Mouse (Mus musculus): Measurements from ENCODE around the gene Nck2.

- no peak for TF ChIP-seq CTCF (conservative IDR thresholded peaks at IDR 0.05; ENCODE audit: insufficient read depth, insufficient read length, low read depth, low read length)
- no peak for TF ChIP-seq POLR2A (IDR thresholded peaks at IDR 0.05; ENCODE audit: low read depth, low read length)
Observed at GRCm38 (mm10) chr1:43528275-43528674, 83.9 kb downstream of the Nck2 start.

Measured in kidney, adult 2 months (tissue).